Mouse (Mus musculus) common myeloid progenitor, adult 5-6 weeks (primary cell): ENCODE measurements around the gene Rtn2. TPM values are rescaled to one million over a fixed set of nuclear protein-coding genes. Genes with fewer than 3 reads are reported as not detected.
A peak's percentile ranks its signal among the peaks of the same experiment; 100 is the strongest.
"Not testable (repeated sequence)": the region's sequence is repeated elsewhere in the genome, so short reads cannot be mapped to it uniquely, and the experiment has no call there.

ENCODE experiments used
- ATAC-seq: replicated peaks from 2 replicates; pipeline ENCODE4 v1.8.0; 2016; ENCODE audit warnings: low read depth, mild to moderate bottlenecking, moderate TSS enrichment, inconsistent platforms; ENCODE audit not compliant: poor library complexity, severe bottlenecking
- total RNA-seq: library from RNA; stranded (forward); fragments of 200-1000, 187-1606 nt; gene quantifications from 2 replicates; pipeline ENCODE4 v1.2.3, GENCODE M21; 2017

Rtn2 gene
- total RNA-seq, 1 experiment from 2014 or later, result 0.14 TPM

DNA sequence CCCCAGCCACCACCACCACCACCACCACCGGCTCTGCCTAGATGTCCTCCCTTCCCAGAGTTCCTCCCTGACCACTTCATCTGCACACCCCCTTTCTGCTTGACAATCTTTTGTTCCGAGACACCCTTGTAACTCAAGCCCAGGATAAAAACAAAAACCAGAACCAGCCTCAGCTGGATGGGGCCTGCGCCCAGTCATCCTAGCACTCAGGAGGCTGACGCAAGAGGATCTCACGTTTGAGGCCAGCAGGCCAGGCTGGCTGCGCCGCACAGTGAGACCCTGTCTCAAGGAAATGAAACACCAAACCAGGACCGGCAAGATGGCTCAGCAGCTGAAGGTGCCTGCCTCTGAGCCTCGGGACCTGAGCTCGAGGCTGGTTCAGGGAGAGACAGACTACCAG is 15.4 kb upstream of the Rtn2 start:
- 0 out of 2 replicates have a peak, but pooled peaks have one; percentile 13 for ATAC-seq

DNA sequence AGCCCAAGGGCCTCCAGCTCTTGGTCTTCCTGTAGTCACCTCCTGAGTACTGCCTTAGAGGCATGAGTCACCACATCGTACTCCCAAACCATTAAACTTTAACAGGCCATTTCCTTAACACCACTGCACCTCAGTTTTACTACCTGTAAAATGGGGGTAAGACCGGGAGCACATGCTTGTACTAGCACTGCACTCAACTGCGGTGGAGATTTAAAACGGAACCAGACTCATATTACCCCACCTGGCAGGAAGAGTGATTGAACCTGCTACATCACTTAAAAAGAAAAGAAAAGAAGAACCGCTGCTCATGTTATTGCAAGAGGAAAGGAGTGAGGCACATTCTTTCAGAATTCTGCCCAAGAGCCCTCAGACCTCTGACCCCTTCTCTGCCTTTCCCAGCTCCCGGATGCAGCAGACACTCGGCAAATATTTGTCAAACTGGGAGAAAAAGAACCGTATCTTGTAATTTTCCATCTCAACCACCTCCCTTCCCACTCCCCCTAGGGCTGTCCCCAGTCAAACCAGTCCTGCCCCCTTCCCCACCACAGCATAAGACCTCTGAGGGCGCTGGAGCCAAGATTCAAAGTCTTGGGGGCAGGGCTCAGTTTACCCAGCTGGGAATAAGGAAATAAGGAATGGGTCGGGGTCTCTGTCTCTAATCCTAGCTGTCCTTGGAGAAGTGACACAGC is 13.3 kb upstream of the Rtn2 start:
- no peak for ATAC-seq

DNA sequence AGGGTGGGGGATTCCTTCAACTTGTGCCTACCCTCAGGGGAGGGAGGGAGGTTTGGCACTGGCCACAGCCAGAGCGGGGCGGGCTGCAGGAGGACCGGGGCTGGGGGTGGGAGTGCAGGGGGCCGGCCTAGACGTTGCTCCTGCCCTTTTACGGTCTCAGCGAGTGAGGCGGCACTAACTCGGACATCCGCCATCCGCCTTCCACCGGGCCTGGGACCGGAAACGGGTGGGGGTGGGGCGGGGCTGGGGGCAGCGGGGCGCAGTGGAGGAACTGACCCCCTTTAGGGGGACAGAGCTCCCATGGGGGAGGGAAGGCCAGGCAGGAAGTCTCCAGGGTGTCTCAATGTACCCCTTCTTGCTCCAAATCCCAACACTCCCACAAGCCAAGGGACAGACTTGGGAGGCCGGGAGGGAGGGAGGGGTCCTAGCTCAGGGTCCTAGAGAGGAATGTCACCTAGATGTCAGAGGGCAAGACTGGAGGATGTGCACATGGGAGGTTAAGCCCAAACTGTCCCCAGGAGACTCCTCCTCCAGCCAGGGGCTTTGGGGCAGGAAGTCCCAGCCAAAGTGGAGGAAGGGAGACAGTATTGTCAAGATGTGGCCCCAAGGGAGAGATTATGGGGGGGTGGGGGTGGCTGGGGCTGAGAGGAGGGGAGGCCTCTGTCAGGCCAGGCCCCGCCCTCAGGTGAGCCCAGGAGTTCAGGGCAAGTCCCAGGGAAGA is 12.5 kb upstream of the Rtn2 start:
- ATAC-seq, result no peak

DNA sequence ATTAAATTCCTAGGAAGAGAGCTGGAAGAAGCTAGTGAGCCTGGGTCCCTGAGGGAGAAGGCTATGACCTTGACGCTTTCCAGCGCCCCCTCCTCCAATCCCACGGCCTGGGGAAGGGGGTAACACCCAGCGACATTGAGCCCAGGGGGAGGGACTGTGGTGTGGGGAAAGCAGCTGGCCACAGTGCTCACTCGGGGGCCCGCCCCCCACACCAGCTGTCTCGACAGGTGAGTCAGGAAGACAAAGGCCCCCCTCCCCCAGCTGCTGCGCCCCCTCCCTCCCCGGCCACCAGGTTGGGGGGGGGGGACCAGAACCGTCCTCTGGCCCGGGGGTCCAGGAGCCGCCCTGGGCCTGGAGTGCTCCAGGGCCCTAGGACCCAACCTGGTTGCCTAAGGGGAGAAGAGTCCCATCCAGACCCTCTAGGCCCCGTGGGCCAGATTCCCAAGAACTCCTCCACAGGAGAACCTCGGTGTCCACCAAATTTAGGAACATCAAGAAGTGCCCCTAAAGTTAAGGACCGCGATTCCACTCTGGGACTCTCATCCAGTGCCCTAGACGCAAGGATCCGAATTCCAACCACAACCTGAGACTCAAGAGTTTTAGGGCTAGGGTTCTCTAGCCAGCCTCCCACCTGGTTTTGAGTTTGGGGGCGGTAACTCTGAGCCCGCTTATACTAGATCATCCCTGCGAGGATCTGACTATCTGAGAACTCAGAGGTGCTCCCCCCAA is 11.8 kb upstream of the Rtn2 start:
- no peak for ATAC-seq

DNA sequence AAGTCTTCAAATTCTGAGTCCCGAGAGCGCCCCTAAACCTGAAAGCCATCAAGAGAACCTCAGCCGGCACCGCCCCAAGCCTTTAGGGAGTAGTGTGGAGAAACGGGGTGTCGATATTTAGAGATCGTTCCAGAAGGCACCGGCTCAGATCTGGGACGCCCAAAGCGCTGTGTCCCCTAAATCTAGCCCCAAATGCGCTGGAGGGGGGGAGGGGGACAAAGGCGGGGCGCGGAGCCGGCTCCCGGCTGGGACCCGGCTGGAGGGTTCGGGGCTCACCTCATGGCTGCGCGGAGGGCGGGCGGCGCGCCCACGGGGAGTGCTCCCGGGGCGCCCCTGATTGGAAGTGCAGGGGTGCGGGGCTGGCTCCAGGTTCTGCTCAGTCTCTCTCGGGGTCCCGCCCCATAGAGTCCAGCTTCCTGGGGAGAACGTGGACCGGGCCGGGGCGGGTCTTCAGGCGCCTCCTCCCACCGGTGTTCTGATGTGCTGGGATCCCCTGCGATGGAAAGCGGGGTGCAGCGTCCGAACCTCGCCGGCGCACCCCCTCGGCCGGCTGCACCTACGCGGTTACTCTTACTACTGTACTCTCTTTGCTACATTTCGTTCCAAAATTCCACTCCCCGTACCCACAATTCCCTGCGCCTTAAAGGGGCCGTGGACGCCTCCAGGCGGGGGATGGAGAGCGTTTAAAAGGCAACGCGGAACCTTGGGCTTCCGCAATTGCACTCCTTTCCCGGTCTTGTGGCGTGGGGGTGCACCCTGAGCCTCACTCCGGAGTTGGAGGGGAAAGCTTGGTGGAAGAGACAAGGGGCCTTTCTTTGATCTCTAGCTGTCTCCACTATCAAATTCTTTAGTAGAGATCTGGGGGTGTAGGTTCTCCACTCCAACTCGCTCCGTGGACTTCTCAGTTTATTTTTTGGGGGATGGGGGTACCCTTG is 10.9 kb upstream of the Rtn2 start, which contains the start of gene Vasp:
Gene Vasp (minus strand): TSS at position 580 of the 935 bp plus-strand sequence.
- peak; percentile 62 for ATAC-seq

DNA sequence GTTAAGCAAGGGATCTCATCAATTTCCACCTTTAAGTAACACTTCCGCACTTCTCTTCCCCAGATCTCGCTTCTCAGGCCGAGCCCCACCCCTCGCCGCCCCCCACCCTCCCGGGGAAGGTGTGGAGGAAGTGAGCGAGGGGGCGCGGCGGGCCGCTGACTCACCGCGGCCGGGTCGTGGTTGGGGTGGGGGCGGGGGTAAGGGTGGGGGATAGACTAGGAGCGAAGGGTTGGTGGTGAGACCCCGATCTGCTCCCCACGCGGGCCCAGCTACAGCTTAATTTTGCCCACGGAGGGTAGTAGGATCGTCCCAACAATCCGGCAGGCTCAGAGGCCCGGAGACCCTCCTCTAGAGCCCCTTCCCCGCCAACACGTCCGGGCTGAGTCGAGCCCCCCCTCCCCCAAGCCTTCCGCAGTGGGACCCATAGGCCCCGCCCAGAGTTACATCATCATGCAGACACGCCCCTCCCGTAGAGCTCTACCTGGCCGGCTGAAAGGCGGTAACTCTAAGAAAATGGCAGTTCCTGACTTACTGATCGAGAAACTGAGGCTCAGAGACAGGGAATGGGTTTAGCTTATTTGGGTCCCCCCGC is 10.2 kb upstream of the Rtn2 start:
- peak; percentile 40 for ATAC-seq

DNA sequence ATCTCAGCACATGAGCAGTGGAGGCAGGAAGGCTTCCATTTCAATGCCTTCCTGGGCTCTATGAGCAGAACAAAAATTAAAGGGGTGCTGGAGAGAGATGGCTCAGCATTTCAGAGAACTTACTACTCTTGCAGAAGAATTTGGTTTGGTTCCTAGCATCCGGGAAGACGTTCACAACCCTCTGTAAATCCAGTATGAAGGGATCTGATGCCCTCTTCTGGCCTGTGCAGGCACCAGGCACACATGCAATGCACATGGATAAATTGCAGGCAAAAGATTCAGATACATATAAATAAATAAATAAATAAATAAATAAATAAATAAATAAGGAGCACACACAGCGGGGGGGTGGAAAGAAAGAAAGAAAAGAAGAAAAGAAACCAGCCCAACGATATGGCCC is 6.2 kb upstream of the Rtn2 start:
- no peak for ATAC-seq

DNA sequence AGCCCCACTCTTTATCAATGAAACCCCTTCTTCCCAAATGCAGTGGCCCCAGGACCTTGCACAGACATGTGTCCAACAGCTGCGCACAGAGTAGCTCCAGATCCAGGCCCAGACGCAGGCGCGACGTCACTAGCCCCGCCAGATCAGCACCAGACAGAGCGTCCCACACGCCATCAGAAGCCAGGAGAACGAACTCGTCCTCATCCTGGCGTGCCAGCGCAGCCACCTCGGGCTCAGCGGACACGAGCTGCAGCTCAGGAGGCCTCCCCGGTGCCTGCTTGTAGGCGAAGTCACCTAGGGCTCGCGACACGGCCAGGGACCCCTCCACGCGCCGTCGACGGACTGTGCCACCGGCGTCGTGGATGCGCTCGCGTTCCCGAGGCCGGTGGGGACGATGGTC is 3.4 kb upstream of the Rtn2 start:
- no peak for ATAC-seq

DNA sequence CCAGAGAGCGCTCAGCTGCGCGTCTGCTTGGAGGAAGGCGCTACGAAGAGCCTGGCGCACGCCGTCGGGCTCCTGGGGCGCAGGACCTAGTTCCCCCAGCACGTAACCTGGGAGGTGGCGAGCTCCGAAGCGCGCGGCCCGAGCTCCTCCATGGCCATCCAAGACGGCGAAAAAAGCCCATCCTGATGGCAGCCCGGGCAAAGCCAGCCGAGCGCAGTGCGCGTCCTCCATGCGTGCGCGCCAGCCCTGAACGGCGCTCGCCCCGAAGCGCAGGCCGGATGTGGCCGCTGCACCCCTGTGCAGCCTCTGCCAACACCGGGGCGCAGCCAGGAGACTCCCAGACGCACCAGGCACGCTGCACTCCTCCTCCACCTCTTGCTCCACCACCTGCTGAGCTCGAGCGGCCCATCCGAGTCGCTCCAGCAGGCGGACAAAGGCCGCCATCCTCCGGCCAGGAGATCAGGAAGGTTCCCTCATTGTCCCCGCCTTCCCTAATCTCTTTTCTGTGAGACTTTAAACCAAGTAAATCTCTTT is 2.8 kb upstream of the Rtn2 start, which contains the start of gene Ppm1n:
Gene Ppm1n (minus strand): TSS at position 484 of the 534 bp plus-strand sequence.
- ATAC-seq, result no peak

DNA sequence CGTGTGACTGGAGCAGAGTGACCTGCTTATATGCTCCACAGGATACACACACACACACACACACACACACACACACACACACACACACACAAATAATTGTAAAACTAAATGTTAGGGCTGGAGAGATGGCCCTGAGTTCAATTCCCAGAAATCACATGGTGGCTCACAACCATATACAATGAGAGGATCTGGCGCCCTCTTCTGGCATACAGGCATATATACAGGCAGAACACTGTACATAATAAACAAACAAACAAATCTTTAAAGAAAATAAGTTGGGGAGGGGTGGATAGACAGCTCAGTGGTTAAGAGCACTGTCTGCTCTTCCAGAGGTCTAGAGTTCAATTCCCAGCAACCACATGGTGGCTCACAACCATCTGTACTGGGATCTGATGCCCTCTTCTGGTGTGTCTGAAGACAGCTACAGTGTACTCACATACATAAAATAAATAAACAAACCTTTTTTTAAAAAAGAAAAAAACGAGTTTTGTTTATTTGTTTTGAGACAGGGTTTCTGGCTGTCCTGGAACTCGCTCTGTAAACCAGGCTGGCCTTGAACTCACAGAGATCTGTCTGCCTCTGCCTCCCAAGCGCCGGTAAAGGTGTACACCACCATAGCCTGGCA is 632 bp upstream of the Rtn2 start:
- not testable (repeated sequence) for ATAC-seq

DNA sequence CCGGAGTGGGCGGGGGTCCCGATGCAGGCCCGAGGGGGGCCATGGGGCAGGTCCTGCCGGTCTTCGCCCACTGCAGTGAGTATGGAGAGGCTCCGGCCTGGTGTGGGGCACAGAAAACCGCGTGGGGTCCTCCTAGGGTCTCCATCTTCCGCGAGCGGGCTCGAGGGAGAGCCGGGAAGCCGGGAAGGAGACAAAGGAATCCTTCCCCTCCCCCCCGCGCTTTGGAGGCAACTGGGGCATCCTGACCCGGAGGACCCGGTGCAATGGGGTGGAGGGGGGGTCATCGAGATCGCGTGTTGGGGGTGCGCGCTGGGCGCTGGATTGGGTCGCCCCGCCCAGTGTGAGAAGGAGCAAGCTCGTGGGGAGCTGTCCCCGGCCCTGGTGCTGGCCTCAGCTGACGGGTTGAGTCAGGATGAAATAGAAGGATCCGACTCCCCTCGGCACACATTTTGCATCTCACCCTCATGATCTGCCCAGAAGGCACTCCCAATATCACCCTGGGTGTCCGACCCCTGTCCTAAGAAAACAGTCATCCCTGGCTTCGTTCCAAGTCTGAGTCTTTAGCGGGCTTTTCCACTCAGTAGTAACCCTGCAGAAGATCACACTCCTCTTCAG is 474 bp downstream of the Rtn2 start:
- peak; percentile 64 for ATAC-seq

DNA sequence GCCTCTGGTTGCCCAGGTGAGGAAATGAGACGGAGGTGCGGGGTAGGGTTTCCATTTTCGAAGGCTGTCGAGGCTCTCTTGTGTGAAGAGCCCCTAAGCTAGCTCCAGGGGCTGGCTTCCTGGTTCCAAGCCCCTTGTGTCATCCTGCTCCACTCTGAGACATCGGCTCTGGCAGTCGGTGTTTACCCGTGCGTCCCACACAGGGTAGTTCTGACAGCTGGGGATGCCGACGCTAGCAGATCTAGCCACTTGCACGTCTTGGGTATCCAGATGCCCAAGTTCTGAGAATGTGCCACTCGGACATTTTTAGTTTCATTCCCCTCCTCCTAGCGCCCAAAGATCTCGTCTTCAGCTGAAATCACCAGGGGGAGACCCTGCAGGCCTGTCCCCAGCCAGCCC is 981 bp downstream of the Rtn2 start:
- ATAC-seq, result no peak

DNA sequence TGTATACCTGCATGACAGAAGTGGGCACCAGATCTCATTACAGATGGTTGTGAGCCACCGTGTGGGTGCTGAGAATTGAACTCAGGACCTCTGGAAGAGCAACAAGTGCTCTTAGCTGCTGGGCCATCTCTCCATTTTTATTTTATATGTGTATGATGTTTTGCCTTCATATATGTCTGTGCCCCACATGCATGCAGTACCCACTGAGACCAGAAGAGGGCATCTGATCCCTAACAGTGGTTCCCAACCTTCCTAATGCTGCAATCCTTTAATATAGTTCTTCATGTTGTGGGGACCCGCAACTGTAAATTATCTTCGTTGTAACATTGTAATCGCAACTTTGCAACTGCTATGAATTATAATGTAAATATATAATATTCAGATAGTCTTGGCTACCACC is 2.3 kb downstream of the Rtn2 start:
- ATAC-seq, result no peak

DNA sequence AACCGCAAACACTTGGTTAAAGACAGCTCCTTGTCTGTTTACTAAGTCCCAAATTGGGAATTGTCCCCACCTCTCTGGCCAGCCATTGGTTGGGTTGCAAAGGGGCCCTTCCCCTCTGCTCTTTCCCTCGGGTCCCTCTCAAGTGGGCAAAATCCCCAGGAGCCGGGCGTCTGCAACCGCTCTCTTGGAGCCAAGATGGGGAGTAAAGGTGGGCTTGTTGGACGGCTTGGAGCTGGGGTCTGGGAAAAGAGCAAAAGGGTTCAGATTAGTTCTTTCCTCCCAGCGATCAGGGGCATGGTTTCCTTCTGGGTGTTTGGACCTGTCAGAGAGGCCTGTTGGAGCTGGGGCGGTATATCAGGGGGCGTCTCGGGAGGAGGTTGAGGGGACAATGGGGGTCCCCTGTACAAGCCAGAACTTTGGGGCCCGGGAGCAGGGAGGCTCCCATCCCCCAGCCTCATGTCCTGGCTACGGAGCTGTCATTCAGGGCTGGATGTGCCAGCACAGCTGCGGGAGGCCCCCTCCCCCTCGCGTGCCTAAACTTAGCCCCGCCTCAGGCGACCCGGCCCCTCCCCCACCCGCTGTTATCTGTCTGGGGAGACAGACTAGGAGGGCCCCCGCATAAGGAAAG is 8.7 kb downstream of the Rtn2 start:
- ATAC-seq, result no peak

DNA sequence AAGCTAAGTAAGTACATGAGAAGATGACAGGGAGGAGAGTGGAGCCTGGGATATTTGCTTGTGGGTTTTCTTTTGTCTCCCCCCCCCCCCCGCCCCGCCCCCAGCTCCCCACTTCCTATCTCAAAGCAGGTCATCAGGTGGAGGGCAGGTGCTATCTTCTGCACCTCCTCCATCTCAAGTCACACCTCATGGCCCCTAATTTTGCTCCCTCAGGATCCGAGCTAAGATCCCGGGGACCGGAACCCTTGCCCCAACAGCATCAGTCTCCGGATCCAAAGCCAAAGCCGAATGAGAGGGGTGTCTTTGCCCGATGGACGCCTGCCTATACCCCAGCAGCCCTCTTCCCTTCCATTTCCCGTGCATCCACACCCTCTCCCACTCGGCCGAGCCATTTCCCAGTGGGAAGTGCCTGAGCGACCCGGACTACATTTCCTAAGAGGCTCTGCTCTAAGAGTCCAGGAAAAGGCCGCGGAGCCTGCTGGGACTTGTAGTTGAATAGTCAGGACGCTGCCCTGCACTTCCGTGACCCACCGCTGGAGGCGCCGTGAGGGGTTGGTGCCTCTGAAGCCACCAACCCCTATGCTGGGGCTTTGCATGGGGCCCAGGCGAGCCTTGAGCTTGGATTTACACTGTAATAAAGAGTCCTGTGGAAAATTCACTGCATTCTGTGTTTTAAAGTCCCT is 13.2 kb downstream of the Rtn2 start:
- peak; percentile 88 for ATAC-seq

DNA sequence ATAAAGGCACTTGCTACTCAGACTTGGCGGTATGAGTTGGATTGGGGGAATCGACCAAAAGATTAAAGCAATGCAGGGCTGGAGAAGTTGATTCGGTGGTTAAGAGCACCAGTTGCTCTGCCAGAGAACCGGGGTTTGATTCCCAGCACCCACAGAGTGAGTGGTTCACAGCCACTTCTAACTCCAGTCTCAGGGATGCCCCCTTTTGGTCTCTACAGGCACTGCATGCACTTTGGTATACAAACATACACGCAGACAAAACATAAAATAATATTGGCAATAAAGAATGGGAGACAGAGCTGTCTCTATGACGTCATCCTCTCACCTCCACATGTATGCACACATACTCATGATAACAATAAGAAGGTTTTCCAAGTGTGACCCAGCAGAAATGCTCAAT is 14.6 kb downstream of the Rtn2 start:
- no peak for ATAC-seq

DNA sequence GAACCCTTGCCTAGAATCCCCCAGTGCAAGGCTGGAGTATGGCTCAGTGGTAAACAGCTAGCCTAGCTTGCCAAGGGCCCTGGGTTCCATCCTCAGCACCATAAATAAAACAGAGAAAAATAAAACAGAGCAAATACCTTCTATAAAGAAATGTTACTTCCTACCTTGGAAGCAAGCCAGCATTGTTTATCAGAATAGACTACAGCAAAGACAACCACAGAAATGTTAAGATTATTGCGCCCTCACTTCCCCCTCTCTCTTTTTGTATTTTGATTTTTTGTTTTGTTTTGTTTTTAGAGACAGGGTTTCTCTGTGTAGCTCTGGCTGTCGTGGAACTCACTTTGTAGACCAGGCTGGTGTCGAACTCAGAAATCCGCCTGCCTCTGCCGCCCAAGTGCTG is 15.4 kb downstream of the Rtn2 start:
- no peak for ATAC-seq
